Mouse (Mus musculus): ENCODE measurements around the gene Brd7. TPM values are rescaled to one million over a fixed set of nuclear protein-coding genes. Genes with fewer than 3 reads are reported as not detected.

Brd7 gene
- polyA plus RNA-seq (2015; fragmentation: Illumina TruSeq; extraction: RNeasy Lipid Tissue Mini Kit (QIAGEN cat#74804); ENCODE audit: insufficient read depth, low replicate concordance), result 104 TPM

DNA sequence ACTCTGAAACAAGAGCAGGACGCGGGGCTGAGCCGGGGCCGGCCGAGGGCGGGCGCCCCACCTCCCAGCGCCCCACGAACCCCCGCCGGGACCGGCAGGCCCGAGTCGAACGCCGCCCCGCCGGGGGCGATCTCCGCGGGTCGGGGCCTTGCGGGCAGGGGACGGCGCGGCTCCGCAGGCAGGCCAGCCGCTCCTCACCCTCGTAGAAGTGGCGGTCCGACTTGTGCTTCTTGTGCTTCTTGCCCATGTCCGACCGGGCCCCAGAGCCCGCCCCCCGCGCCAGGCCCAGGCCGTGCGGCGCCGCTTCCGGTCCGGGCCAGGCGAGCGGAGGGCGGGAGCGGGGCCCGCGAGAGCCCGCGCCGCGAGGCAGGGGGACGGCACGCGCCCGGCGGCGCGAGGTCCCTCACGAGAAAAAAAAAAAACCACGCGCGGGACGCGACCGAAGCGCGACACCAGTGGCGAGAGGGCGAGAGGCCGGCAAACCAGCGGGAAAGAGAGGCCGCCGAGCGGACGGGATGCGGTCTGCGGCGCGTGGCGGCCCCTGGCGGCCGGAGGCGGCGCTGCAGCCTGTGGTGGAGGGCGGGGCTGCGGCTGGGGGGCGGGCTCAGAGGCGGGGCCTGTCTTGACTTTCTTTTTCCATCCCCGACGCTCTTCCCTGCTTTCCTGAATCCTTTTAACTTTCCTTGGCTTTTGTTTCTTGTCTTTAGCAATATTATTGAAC, at the start of gene Brd7:
Gene Brd7, minus strand, starts transcription at position 487 of the 721 bp plus-strand sequence.

Other genes with a start within 250 kb of the Brd7 start
- 56.9 TPM for gene Cnep1r1, start 243.4 kb downstream of the Brd7 start, polyA plus RNA-seq (2015; fragmentation: Illumina TruSeq; extraction: RNeasy Lipid Tissue Mini Kit (QIAGEN cat#74804); ENCODE audit: insufficient read depth, low replicate concordance)
- 37.8 TPM for gene Heatr3, start 224.3 kb downstream of the Brd7 start, polyA plus RNA-seq (2015; fragmentation: Illumina TruSeq; extraction: RNeasy Lipid Tissue Mini Kit (QIAGEN cat#74804); ENCODE audit: insufficient read depth, low replicate concordance)
- gene Tent4b, start 163.0 kb downstream of the Brd7 start, polyA plus RNA-seq (2015; fragmentation: Illumina TruSeq; extraction: RNeasy Lipid Tissue Mini Kit (QIAGEN cat#74804); ENCODE audit: insufficient read depth, low replicate concordance), result 44.8 TPM
- 115 TPM for gene Adcy7, start 89.8 kb downstream of the Brd7 start, polyA plus RNA-seq (2015; fragmentation: Illumina TruSeq; extraction: RNeasy Lipid Tissue Mini Kit (QIAGEN cat#74804); ENCODE audit: insufficient read depth, low replicate concordance)
- gene Nkd1, start 159.2 kb upstream of the Brd7 start, polyA plus RNA-seq (2015; fragmentation: Illumina TruSeq; extraction: RNeasy Lipid Tissue Mini Kit (QIAGEN cat#74804); ENCODE audit: insufficient read depth, low replicate concordance), result 3.2 TPM